Mouse (Mus musculus) T-helper 1 cell (primary cell): ENCODE data around the gene Capn9.

Source experiments
- in situ Hi-C: fragments of 300-600 bp; cut with MboI, MseI; formaldehyde crosslinking; loops from one replicate; pipeline ENCODE4 v1.15.1; 2025; ENCODE audit warnings: high pct_unique_total_duplicates

Capn9 gene

GRCm38 (mm10) chr8:124571732-124572429, 4.0 kb upstream of the Capn9 start:
- in situ Hi-C loops = no loop called here

GRCm38 (mm10) chr8:124572430-124572775, 3.5 kb upstream of the Capn9 start:
- in situ Hi-C loops = no loop called here

GRCm38 (mm10) chr8:124573552-124574340, 2.2 kb upstream of the Capn9 start:
- in situ Hi-C loops = no loop called here

GRCm38 (mm10) chr8:124576751-124577150, 840 bp downstream of the Capn9 start:
- in situ Hi-C loops = no loop called here

GRCm38 (mm10) chr8:124585718-124586425, 10.0 kb downstream of the Capn9 start:
- in situ Hi-C loops = no loop called here

- in situ Hi-C loops = no loop called here
Measured at GRCm38 (mm10) chr8:124586556-124586955, 10.6 kb downstream of the Capn9 start.

- in situ Hi-C loops = no loop called here
Measured at GRCm38 (mm10) chr8:124589393-124589792, 13.5 kb downstream of the Capn9 start.

GRCm38 (mm10) chr8:124604066-124604465, 28.2 kb downstream of the Capn9 start:
- in situ Hi-C loops = no loop called here

- in situ Hi-C loops = no loop called here
Measured at GRCm38 (mm10) chr8:124608239-124608971, 32.5 kb downstream of the Capn9 start.

- in situ Hi-C loops = no loop called here
Measured at GRCm38 (mm10) chr8:124608972-124609353, 33.1 kb downstream of the Capn9 start.

- in situ Hi-C loops = no loop called here
Measured at GRCm38 (mm10) chr8:124614325-124614724, 38.4 kb downstream of the Capn9 start.

GRCm38 (mm10) chr8:124617266-124617869, 41.5 kb downstream of the Capn9 start:
- in situ Hi-C loops = loop anchor here (5.0 kb wide), 1 partner anchor 65 kb away; no protein-coding TSS in a partner anchor

GRCm38 (mm10) chr8:124618252-124618651, 42.3 kb downstream of the Capn9 start:
- in situ Hi-C loops = loop anchor here (5.0 kb wide), 1 partner anchor 64 kb away; no protein-coding TSS in a partner anchor

GRCm38 (mm10) chr8:124621255-124621654, 45.3 kb downstream of the Capn9 start:
- in situ Hi-C loops = no loop called here

- in situ Hi-C loops = loop anchor here (25.0 kb wide), 1 partner anchor 1436 kb away; no protein-coding TSS in a partner anchor
Measured at GRCm38 (mm10) chr8:124626251-124626650, 50.3 kb downstream of the Capn9 start.

- in situ Hi-C loops = loop anchor here (25.0 kb wide), 1 partner anchor 1432 kb away; no protein-coding TSS in a partner anchor
Measured at GRCm38 (mm10) chr8:124630489-124630888, 54.6 kb downstream of the Capn9 start.

- in situ Hi-C loops = loop anchor here (25.0 kb wide), 1 partner anchor 1431 kb away; no protein-coding TSS in a partner anchor
Measured at GRCm38 (mm10) chr8:124630891-124631290, 55.0 kb downstream of the Capn9 start.

- in situ Hi-C loops = loop anchor here (25.0 kb wide), 1 partner anchor 1430 kb away; no protein-coding TSS in a partner anchor
Measured at GRCm38 (mm10) chr8:124631966-124632365, 56.1 kb downstream of the Capn9 start.

GRCm38 (mm10) chr8:124633001-124633703, 57.2 kb downstream of the Capn9 start:
- in situ Hi-C loops = loop anchor here (25.0 kb wide), 1 partner anchor 1429 kb away; no protein-coding TSS in a partner anchor
